Mouse (Mus musculus): ENCODE measurements around the gene Ablim2.

GRCm38 (mm10) chr5:35920557-35920956 is 162.9 kb downstream of the Ablim2 start:
- TF ChIP-seq POLR2A (IDR thresholded peaks at IDR 0.05; ENCODE audit: low read depth, low read length) (no peak), CTCF (IDR thresholded peaks at IDR 0.05; ENCODE audit: extremely low read depth, insufficient read depth, insufficient read length, insufficient replicate concordance) (no peak)

Measured in spleen, adult 2 months (tissue).